8 mouse cellular contexts compared by ENCODE assay signal in the genomic region with DNA sequence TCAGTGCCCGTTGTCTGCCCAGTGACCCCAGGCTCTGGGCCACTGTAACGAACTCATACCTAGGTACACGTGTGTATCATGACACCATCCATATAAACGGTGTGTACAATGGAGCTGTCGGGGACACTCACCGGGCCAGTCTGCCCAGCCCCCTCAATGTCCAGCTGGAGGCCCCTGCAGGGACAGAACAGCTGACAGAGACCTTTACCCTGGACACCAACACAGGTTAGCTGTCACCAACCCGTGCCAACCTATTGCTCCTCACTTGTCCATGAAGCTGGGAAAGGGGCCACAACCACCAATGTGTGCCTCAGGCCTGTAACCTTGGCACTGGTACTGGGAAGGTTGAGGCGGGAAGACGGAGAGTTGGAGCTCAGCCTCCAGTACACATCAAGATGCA. TPM values are rescaled to one million over a fixed set of nuclear protein-coding genes. Genes with fewer than 3 reads are reported as not detected.
DNase-seq lines count a peak whose midpoint lies in the region; ATAC-seq and TF ChIP-seq lines count a peak whose summit lies in the region.
"Had no signal": no experiment of that assay in that cellular context is flagged by ENCODE, and none has a peak within 500 bp of the region (broad histone marks: within the 10 kb centered on the region; RNA-seq: fewer than 3 reads in every experiment).

No protein-coding gene starts in this region.

- no peaks in the 10 kb centered on the region for H3K9me3 ChIP-seq in forebrain, embryonic 15.5 days
- no peaks in the 10 kb centered on the region for H3K9me3 ChIP-seq in liver, embryonic 11.5 days (ENCODE audit: control insufficient read depth, low read length)

- no peak for TF ChIP-seq CTCF in thymus, adult 2 months (IDR thresholded peaks at IDR 0.05; ENCODE audit: borderline replicate concordance, control insufficient read depth, extremely low read depth, insufficient read depth, low read length, poor library complexity)

- H3K4me1 ChIP-seq in thymus, adult 2 months (replicated peaks; ENCODE audit: control insufficient read depth, insufficient read depth, low read length): peaks cover 31% of the 10 kb centered on the region
- peaks cover 13% of the 10 kb centered on the region for H3K4me1 ChIP-seq in forebrain, embryonic 15.5 days
- H3K4me1 ChIP-seq in liver, embryonic 11.5 days (replicated peaks; ENCODE audit: control insufficient read depth, insufficient read depth, low read length): peaks cover 30% of the 10 kb centered on the region

- peak; percentile 18 for DNase-seq in thymus, adult 2 months
- no peak for DNase-seq in thymus, postnatal 36 days
- DNase-seq in liver, embryonic 11.5 days (ENCODE audit: low spot score): no peak
- no peak for DNase-seq in spleen, postnatal 10 days (ENCODE audit: low spot score in 2 of 2)
- DNase-seq in gastrocnemius, postnatal 14 days: no peak

- H3K4me3 ChIP-seq in thymus, adult 2 months (ENCODE audit: control insufficient read depth, insufficient read depth, low read length): peak overlapping the region; percentile 77
- H3K4me3 ChIP-seq in forebrain, embryonic 15.5 days: peak overlapping the region; percentile 47
- H3K4me3 ChIP-seq in liver, embryonic 11.5 days (ENCODE audit: low read depth, low read length): peak overlapping the region; percentile 64

- no peak overlapping the region; the same call in 1 of the 2 replicates for H3K9ac ChIP-seq in forebrain, embryonic 15.5 days (replicated peaks)
- H3K9ac ChIP-seq in liver, embryonic 11.5 days (ENCODE audit: low read depth, low read length): peak overlapping the region; percentile 83

- peak overlapping the region; percentile 50 for H3K4me2 ChIP-seq in forebrain, embryonic 15.5 days (replicated peaks)
- peak overlapping the region; percentile 79 for H3K4me2 ChIP-seq in liver, embryonic 11.5 days

- intact Hi-C loops in gastrocnemius, postnatal 14 days (cut with DNase I; ENCODE audit: low total_unique reads): no loop called here

- no peak for TF ChIP-seq POLR2A in thymus, adult 2 months (IDR thresholded peaks at IDR 0.05; ENCODE audit: control insufficient read depth, extremely low read depth, insufficient read depth, low read length, poor library complexity)

- 66% methylated on average over 9 of the region's 9 CpGs for WGBS in thymus, adult 2 months
- 62% methylated on average over 9 of the region's 9 CpGs for WGBS in forebrain, embryonic 15.5 days
- WGBS in liver, embryonic 11.5 days: 60% methylated on average over 9 of the region's 9 CpGs

- H3K36me3 ChIP-seq in thymus, adult 2 months (ENCODE audit: control insufficient read depth, insufficient read depth, low read length): no peaks in the 10 kb centered on the region
- H3K36me3 ChIP-seq in forebrain, embryonic 15.5 days: no peaks in the 10 kb centered on the region
- H3K36me3 ChIP-seq in liver, embryonic 11.5 days (ENCODE audit: control insufficient read depth, insufficient read depth, low read length): peaks cover 3% of the 10 kb centered on the region; the same call in 1 of the 2 replicates

- 0 out of 2 replicates have a peak, but pooled peaks have one; percentile 9 for ATAC-seq in forebrain, embryonic 15.5 days (replicated peaks)
- ATAC-seq in liver, embryonic 11.5 days (replicated peaks; ENCODE audit: low FRiP score): no peak
- no peak for ATAC-seq in megakaryocyte-erythroid progenitor cell, adult 5-6 weeks (replicated peaks; ENCODE audit: low FRiP score, low TSS enrichment, poor library complexity, severe bottlenecking)

- peak overlapping the region; percentile 65 for H3K27ac ChIP-seq in thymus, adult 2 months (ENCODE audit: control insufficient read depth, insufficient read depth, low read length)
- H3K27ac ChIP-seq in forebrain, embryonic 15.5 days (replicated peaks): no peak overlapping the region
- peak overlapping the region; percentile 79 for H3K27ac ChIP-seq in liver, embryonic 11.5 days (ENCODE audit: low read depth, low read length)

- H3K27me3 ChIP-seq in thymus, adult 2 months (ENCODE audit: control insufficient read depth, insufficient read depth, low read length): no peaks in the 10 kb centered on the region
- no peaks in the 10 kb centered on the region for H3K27me3 ChIP-seq in forebrain, embryonic 15.5 days
- H3K27me3 ChIP-seq in liver, embryonic 11.5 days (replicated peaks; ENCODE audit: control insufficient read depth, insufficient read depth, low read length): no peaks in the 10 kb centered on the region

RNA-seq across cellular contexts. Expression of a gene that starts 1.1 kb away (rescaled TPM):
- polyA plus RNA-seq in thymus, adult 2 months (2012; rRNA removed): 60.1 and 68.6 TPM in 2 replicates
- 8.5 and 8.7 TPM in 2 replicates for polyA plus RNA-seq in forebrain, embryonic 15.5 days (2015; fragmentation: Nextera tagmentation; extraction: Ambion mirVana)
- 13.1 and 13.2 TPM in 2 replicates for polyA plus RNA-seq in liver, embryonic 11.5 days (2014; fragmentation: Nextera tagmentation; extraction: Ambion mirVana)
- total RNA-seq in megakaryocyte-erythroid progenitor cell, adult 5-6 weeks (2014; fragmentation: Nextera tagmentation): 12.2 and 18.7 TPM in 2 replicates
- total RNA-seq in megakaryocyte-erythroid progenitor cell, adult 5-6 weeks (2017): 6.1 and 7.2 TPM in 2 replicates
- total RNA-seq in gastrocnemius, postnatal 14 days (2021): 1 to 10 TPM; 6.7 to 6.9 TPM

RNA-seq across cellular contexts. Expression of a gene that starts 7.8 kb away (rescaled TPM):
- polyA plus RNA-seq in thymus, adult 2 months (2012; rRNA removed): 0.43 and 0.81 TPM in 2 replicates
- 0.51 and 0.70 TPM in 2 replicates for polyA plus RNA-seq in forebrain, embryonic 15.5 days (2015; fragmentation: Nextera tagmentation; extraction: Ambion mirVana)
- 0.58 and 0.60 TPM in 2 replicates for polyA plus RNA-seq in liver, embryonic 11.5 days (2014; fragmentation: Nextera tagmentation; extraction: Ambion mirVana)
- 0.55 TPM in 1 of 2 replicates, not detected in the other for total RNA-seq in megakaryocyte-erythroid progenitor cell, adult 5-6 weeks (2014; fragmentation: Nextera tagmentation)
- total RNA-seq in megakaryocyte-erythroid progenitor cell, adult 5-6 weeks (2017): 2.4 TPM in 1 of 2 replicates, not detected in the other
- not detected for total RNA-seq in gastrocnemius, postnatal 14 days (2021)

RNA-seq across cellular contexts. Expression of a gene that starts 13.4 kb away (rescaled TPM):
- not detected in 2 replicates for polyA plus RNA-seq in thymus, adult 2 months (2012; rRNA removed)
- polyA plus RNA-seq in forebrain, embryonic 15.5 days (2015; fragmentation: Nextera tagmentation; extraction: Ambion mirVana): not detected in 2 replicates
- not detected in 2 replicates for polyA plus RNA-seq in liver, embryonic 11.5 days (2014; fragmentation: Nextera tagmentation; extraction: Ambion mirVana)
- total RNA-seq in megakaryocyte-erythroid progenitor cell, adult 5-6 weeks (2014; fragmentation: Nextera tagmentation): not detected in 2 replicates
- not detected in 2 replicates for total RNA-seq in megakaryocyte-erythroid progenitor cell, adult 5-6 weeks (2017)
- total RNA-seq in gastrocnemius, postnatal 14 days (2021): not detected
- polyA plus RNA-seq: testis, adult 2 months had no signal

RNA-seq across cellular contexts. Expression of a gene that starts 13.4 kb away (rescaled TPM):
- polyA plus RNA-seq in thymus, adult 2 months (2012; rRNA removed): 207 and 296 TPM in 2 replicates
- polyA plus RNA-seq in forebrain, embryonic 15.5 days (2015; fragmentation: Nextera tagmentation; extraction: Ambion mirVana): 126 and 142 TPM in 2 replicates
- 478 and 500 TPM in 2 replicates for polyA plus RNA-seq in liver, embryonic 11.5 days (2014; fragmentation: Nextera tagmentation; extraction: Ambion mirVana)
- 285 and 292 TPM in 2 replicates for total RNA-seq in megakaryocyte-erythroid progenitor cell, adult 5-6 weeks (2014; fragmentation: Nextera tagmentation)
- 265 and 278 TPM in 2 replicates for total RNA-seq in megakaryocyte-erythroid progenitor cell, adult 5-6 weeks (2017)
- total RNA-seq in gastrocnemius, postnatal 14 days (2021): 100 to 1,000 TPM in 1 of 2 experiments, 10 to 100 TPM in 1; 83.9 to 105 TPM

RNA-seq across cellular contexts. Expression of a gene that starts 21.6 kb away (rescaled TPM):
- 0.32 and 0.71 TPM in 2 replicates for polyA plus RNA-seq in thymus, adult 2 months (2012; rRNA removed)
- polyA plus RNA-seq in forebrain, embryonic 15.5 days (2015; fragmentation: Nextera tagmentation; extraction: Ambion mirVana): 0.24 and 0.28 TPM in 2 replicates
- 1.3 and 1.9 TPM in 2 replicates for polyA plus RNA-seq in liver, embryonic 11.5 days (2014; fragmentation: Nextera tagmentation; extraction: Ambion mirVana)
- 0.52 TPM in 1 of 2 replicates, not detected in the other for total RNA-seq in megakaryocyte-erythroid progenitor cell, adult 5-6 weeks (2014; fragmentation: Nextera tagmentation)
- not detected in 2 replicates for total RNA-seq in megakaryocyte-erythroid progenitor cell, adult 5-6 weeks (2017)
- not detected for total RNA-seq in gastrocnemius, postnatal 14 days (2021)
